Mouse (Mus musculus): ENCODE results near the gene Fcer2a.

- TF ChIP-seq CTCF (IDR thresholded peaks at IDR 0.05; ENCODE audit: low read depth), result no peak
- TF ChIP-seq EP300 (IDR thresholded peaks at IDR 0.05; ENCODE audit: low read depth), result no peak
Observed at GRCm38 (mm10) chr8:3710312-3710711, 16.3 kb upstream of the Fcer2a start.

All from liver, postnatal 0 days (tissue).